Mouse (Mus musculus) liver, embryonic 14.5 days (tissue): ENCODE results near the gene Olfr1045.

Source experiments
- CTCF ChIP-seq: IDR thresholded peaks from 2 replicates; pipeline ENCODE4 v1.5.1; 2016; ENCODE audit warnings: antibody characterized with exemption, low read depth, control low read depth
- EP300 ChIP-seq: IDR thresholded peaks from 2 replicates; pipeline ENCODE4 v1.6.1; 2016; ENCODE audit warnings: antibody characterized with exemption, low read depth

GRCm38 (mm10) chr2:86179950-86180349, 22.9 kb downstream of the Olfr1045 start:
- no peak for TF ChIP-seq CTCF
- TF ChIP-seq EP300: no peak
